Mouse (Mus musculus) urinary bladder, adult 2 months (tissue): ENCODE results near the gene Ppara. TPM values are rescaled to one million over a fixed set of nuclear protein-coding genes. Genes with fewer than 3 reads are reported as not detected.

Source experiments
- DNase-seq: peaks from one replicate; pipeline ENCODE4 v3.0.0; 2022; ENCODE audit warnings: low spot score
- polyA plus RNA-seq: library from polyadenylated mRNA; depleted of rRNA; stranded (reverse); fragments of >200 nt; gene quantifications from 2 replicates; pipeline ENCODE4 v1.2.3, GENCODE M21; 2012

The Ppara gene
- polyA plus RNA-seq, 1 experiment, result 7.8 TPM

DNA sequence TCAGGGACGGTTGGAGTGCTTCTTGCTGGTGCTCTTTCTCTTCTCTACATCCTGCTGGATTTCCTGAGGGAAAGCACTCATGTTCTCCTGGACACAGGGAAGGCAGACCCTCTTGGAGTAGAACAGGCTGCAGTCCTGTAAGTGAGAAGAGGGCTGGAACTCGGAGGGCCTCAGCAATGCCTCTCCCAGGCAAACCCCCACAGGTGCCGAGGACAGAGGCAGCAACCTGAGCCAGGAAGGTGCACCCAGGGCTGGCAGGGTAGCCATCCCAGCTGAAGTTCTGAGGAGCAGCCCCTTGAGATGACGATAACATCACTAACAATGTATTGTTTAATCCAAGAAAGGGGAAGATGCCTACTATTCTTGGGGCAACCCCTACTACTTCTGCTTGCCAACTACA lies 72.6 kb downstream of the Ppara start:
- DNase-seq, result no peak

- DNase-seq, result no peak
These were observed 73.2 kb downstream of the Ppara start for GRCm38 (mm10) chr15:85808031-85808430.

- DNase-seq, result no peak
These were observed 73.7 kb downstream of the Ppara start for GRCm38 (mm10) chr15:85808434-85808833.

DNA sequence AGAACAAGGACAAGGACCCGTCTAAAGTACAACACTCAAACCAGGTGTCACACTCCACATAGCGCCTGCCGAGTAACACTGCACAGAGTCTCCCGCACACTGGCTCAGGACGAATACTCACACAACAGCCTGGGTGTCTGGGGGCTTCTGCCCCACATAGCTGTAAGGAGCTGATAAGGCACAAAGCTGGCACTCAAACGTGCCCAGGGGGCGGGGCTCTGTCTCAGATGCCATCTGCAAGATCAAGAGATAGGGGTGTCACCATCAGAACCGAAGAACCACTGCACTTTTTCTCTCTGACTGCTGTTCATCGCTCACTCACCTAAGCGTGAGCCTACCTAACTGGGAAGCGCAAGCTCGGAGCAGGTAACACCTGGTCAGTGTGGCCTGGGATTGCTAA lies 74.3 kb downstream of the Ppara start:
- DNase-seq, result no peak

- DNase-seq, result no peak
These were observed 75.7 kb downstream of the Ppara start for GRCm38 (mm10) chr15:85810462-85810805.

DNA sequence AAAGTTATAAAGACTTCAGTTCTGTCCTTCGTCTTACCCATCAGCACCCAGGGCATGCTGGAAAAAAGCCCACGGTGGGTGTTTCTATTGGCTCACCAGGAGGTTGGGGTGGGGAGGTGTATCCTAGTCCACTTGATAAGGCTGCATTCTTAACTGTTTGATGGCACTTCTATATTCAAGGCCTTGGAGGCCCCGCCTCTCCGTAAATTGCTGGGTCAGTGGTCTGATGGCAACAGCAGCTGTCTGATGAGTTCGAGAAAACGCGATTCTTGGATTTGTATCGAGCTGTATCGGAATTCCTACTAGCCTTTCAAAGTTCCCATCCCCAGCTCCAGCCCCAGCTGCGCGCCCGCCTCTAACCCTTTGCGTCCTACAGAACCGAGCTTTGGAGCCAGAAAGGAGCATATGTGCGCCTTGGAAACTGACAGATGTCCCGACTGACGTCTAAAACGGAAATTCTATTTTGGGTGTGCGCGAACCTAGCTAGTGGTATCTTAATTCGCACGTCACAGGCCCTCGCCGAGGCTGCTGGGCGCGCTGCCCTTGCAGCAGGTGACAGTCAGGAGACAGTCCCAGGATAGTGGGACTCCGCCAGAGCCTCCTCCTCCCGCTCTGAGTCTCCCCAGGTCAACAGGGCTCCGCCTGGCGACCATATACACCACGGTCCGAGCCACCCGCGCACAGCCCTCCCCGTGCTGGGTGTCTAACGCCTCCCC lies 76.2 kb downstream of the Ppara start:
- DNase-seq, result no peak

GRCm38 (mm10) chr15:85811535-85812277 lies 76.9 kb downstream of the Ppara start, which contains the start of gene Cdpf1:
Gene Cdpf1 (minus strand): TSS chr15:85811697.
- DNase-seq, result peak; percentile 98

- DNase-seq, result no peak
These were observed 78.6 kb downstream of the Ppara start for GRCm38 (mm10) chr15:85813428-85813827.

- DNase-seq, result peak; percentile 56
These were observed 86.6 kb downstream of the Ppara start, which contains the start of gene Pkdrej for GRCm38 (mm10) chr15:85821203-85822010. Gene Pkdrej (minus strand): TSS chr15:85821734.

DNA sequence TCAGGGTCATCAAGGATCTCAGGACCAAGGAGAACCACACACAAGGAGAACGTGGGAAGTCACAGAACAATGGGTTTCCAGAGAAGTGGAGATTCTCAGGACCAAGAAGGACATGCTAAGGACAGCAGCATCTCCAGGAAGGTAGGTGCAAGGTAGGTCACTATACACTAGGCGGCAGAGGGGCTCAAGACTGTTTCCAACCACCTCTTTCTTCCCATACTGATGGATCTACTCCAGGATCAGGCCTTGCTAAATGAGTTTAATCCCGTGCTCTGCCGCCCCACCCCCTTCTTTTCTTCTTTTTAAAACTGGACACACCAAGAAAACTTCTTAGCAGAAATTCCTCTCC lies 87.2 kb downstream of the Ppara start:
- DNase-seq, result no peak

- no peak for DNase-seq
These were observed 91.9 kb downstream of the Ppara start for GRCm38 (mm10) chr15:85826676-85827075.

DNA sequence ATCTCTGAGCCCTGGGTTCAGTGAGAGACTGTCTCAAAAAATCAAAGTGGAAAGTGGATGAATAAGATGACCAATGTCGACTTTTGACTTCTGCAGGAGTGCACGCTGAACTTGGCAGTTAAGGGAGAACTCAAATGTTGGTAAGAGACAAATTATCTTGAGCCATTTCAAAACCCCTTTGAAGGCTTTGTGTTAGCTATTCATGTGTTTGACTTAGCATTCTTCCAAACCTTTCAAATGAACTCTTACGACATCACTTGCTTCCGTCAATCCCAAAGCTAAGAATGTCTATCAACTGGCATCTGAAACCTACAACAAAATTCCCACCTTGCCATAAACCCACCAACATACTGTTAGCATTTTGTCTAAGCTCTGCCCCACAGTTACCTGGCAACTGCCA lies 93.3 kb downstream of the Ppara start:
- no peak for DNase-seq

DNA sequence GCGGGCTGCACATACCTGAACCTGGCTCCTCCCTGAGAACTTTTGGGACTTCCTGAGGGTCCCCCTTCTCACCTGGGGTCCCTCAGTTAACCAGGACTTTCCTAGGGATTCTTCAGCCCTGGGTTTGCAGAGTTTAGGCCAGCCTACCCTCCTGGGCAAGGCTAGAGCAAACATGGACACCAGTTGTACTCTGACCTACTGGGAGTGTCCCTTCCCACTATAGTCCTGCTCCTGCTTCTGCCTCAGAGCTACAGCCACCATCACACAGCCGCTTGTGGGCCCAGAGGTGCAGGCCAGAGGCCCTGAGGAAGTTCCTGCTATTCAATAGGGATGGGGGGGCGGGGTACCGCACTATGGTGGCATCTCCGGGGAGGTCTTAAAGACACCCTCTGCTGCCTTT lies 94.7 kb downstream of the Ppara start:
- DNase-seq, result no peak

DNA sequence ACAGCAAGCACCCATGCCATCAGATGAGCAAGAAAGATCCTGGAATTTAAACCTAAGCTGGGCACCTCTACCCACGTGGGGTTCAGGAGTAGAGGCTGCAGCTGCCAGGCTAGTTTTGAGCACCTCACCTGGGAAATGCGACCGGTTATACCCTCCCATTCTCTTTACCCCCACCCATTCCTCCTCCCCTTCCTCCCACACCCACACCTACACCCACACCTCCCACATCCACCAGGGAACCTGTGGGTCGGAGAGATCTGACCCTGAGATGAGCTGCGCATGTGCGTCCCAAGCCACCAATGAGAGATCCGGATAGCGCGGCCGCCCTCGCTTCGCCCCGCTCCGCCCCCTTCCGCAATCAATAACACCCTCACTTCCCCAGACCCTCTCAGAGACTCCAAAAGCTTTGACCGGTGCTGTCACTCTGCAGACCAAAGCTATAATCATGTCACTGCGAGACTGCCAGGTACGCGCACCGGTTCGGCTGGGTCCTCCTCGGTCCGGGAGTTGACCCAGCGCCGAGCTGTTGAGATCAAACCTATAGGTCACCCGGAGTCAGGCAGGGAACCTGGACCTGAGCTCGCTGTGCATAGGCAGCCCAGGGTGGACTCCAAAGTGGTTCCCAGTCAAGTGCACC lies 97.3 kb downstream of the Ppara start, which contains the start of gene Ttc38:
Gene Ttc38 (plus strand): TSS at position 353 of the 637 bp plus-strand sequence.
- DNase-seq, result peak; percentile 78

- DNase-seq, result no peak
These were observed 97.8 kb downstream of the Ppara start for GRCm38 (mm10) chr15:85832599-85832998.

DNA sequence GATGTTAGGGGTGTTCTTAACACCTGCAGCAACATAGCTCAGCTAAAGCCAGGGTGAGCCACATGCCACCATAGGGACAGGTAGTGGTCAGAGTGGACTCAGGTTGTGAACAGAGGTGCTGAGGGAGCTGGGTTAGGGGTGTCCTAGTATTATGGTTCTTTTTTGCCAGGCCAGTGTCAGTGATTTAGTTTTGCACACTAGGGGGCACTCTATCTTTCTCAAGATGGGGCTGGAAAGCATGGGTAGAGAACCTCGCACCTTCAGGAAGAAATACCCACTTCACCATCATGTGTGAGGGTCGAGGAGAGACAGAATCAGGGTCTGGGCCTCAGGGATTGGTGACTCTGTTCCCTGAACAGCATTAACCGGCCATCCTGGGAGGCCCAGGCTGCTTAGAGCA lies 100.6 kb downstream of the Ppara start:
- DNase-seq, result no peak

DNA sequence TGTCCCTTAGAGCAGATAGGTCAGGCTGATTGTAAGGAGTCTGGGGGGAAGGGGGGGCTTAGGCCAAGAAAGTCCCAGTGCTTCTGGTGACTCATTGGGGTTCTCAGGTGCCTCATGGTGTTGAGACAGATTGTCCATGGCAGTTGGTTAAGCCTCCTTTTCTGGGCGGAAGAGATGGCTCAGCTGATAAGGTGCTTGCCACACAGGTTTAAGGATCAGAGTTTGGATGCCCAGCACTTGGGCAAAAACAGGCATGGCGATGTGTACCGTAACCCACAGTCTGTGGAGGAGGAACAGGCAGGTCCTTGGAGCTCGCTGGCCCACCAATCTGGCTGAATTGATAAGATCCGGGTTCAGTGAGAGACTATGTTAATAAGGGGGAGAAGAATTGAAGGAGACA lies 102.1 kb downstream of the Ppara start:
- peak; percentile 56 for DNase-seq

DNA sequence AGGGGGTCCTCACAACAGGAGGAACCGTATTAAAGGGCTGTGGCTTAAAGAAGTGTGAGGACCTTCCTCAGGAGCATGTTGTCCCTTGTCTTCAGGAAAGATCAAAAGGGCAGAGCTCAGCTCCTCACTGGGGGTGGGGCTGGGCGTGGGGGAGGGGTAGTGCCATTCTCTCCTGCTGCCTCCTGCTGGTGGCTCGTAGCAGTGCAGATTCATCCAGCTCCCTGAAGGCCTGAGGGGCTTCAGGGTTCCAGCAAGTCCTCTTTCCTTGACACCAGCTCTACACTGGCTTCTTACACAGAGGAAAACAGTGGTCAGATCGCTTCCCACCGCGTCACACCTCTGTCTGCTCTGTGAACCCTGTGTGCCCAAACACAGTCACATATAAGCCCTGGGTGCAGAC lies 106.2 kb downstream of the Ppara start:
- no peak for DNase-seq

DNA sequence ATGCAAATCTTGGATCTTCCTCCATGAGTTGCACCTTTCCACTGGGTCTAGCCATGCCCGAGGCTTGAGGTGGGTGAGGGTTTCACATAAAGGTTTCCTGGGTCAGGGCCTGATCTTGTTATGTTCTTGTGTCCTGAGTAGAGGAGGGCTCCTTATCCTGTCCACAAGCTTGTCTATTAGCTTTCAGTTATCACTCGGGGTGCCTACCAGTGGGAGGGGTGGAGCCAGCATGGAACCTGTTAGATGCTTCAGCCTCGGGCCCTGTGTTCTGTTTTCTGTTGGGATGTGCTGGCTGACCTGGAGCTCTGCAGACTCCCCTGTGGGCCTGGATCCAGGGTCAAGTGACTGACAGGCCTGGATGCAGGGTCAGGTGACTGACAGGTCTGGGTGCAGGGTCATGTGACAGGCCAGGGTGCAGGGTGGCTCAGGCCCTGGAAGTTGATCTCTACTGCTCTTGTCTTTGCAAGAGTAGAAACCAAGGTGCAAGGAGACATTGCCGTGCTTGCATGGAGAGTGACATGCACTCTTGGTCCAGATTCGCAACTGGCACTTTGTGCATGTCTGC lies 107.1 kb downstream of the Ppara start:
- DNase-seq, result no peak

DNA sequence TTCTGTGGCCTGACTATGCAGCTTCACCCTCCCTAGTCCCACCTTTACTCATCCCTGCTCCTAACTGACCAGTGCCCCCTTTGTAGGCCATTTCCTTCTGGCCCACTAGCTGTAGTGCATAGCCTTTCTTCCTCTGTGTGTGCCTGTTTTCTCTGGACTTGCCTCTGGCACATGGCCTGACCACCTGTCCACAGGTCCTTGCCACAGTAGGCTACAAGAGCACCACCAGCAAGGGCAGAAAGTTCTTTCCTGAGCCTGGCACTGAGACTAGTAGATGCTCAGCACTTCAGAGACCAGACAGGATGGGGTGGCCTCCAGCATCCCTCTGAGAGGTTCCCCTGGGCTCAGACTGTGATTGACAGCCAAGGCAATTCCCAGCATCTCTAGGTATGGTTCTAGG lies 110.3 kb downstream of the Ppara start:
- DNase-seq, result no peak

GRCm38 (mm10) chr15:85851656-85852392 lies 117.0 kb downstream of the Ppara start:
- DNase-seq, result no peak
